Mouse (Mus musculus) gastrocnemius, adult 2 months (tissue): ENCODE measurements around the gene Slc36a3. TPM values are rescaled to one million over a fixed set of nuclear protein-coding genes. Genes with fewer than 3 reads are reported as not detected.

Experiments used
- DNase-seq: peaks from one replicate; pipeline ENCODE4 v3.0.0; 2022
- H3K27ac ChIP-seq: fragments of 200-600 bp; 2 replicates; pipeline ENCODE4 v1.8.1; 2022; ENCODE audit warnings: mild to moderate bottlenecking
- H3K4me3 ChIP-seq: fragments of 200-600 bp; 2 replicates; pipeline ENCODE4 v1.8.1; 2022; ENCODE audit warnings: mild to moderate bottlenecking, moderate library complexity
- CTCF ChIP-seq: fragments of 200-600 bp; IDR thresholded peaks from 2 replicates; pipeline ENCODE4 v1.8.1; 2022; ENCODE audit warnings: antibody characterized with exemption, mild to moderate bottlenecking, moderate library complexity
- intact Hi-C: fragments of 180-260 bp; cut with DNase I; formaldehyde crosslinking; loops from one replicate; pipeline ENCODE4 v1.15.1; 2025
- total RNA-seq, 2 experiments: library from RNA; stranded (reverse); gene quantifications; 2 replicates each; pipeline ENCODE4 v1.2.3; 2021

Gene Slc36a3
- total RNA-seq, 2 experiments from 2014 or later: not detected

- H3K4me3 ChIP-seq: no peak overlapping the region
- TF ChIP-seq CTCF: no peak
- H3K27ac ChIP-seq: no peak overlapping the region
- intact Hi-C loops: no loop called here
- no peak for DNase-seq
Measured at GRCm38 (mm10) chr11:55165748-55166147, 14.2 kb upstream of the Slc36a3 start.

GRCm38 (mm10) chr11:55164723-55165122, 13.2 kb upstream of the Slc36a3 start:
- H3K4me3 ChIP-seq: no peak overlapping the region
- DNase-seq: peak; percentile 28
- peak; percentile 60 for TF ChIP-seq CTCF
- H3K27ac ChIP-seq: no peak overlapping the region
- intact Hi-C loops: no loop called here

- DNase-seq: no peak
- H3K4me3 ChIP-seq: no peak overlapping the region
- peak; percentile 63 for TF ChIP-seq CTCF
- intact Hi-C loops: no loop called here
- no peak overlapping the region for H3K27ac ChIP-seq
Measured at GRCm38 (mm10) chr11:55162670-55163069, 11.2 kb upstream of the Slc36a3 start.

GRCm38 (mm10) chr11:55158785-55159359, 7.4 kb upstream of the Slc36a3 start:
- H3K4me3 ChIP-seq: no peak overlapping the region
- peak; percentile 91 for TF ChIP-seq CTCF
- DNase-seq: peak; percentile 81
- no peak overlapping the region for H3K27ac ChIP-seq
- intact Hi-C loops: loop anchor here (2.0 to 10.0 kb wide), 3 partner anchors 114 to 224 kb away; no protein-coding TSS in a partner anchor

GRCm38 (mm10) chr11:55155070-55155421, 3.5 kb upstream of the Slc36a3 start:
- DNase-seq: no peak
- H3K27ac ChIP-seq: no peak overlapping the region
- no peak for TF ChIP-seq CTCF

GRCm38 (mm10) chr11:55154398-55155069, 3.0 kb upstream of the Slc36a3 start:
- no peak overlapping the region for H3K4me3 ChIP-seq

More at GRCm38 (mm10) chr11:55155070-55155421, 3.5 kb upstream of the Slc36a3 start:
- intact Hi-C loops: loop anchor here (5.0 to 10.0 kb wide), 2 partner anchors 153 to 220 kb away; no protein-coding TSS in a partner anchor
- H3K4me3 ChIP-seq: no peak overlapping the region

GRCm38 (mm10) chr11:55148461-55148860, 3.0 kb downstream of the Slc36a3 start:
- DNase-seq: no peak
- Histone ChIP-seq H3K4me3 (no peak overlapping the region), H3K27ac (no peak overlapping the region)
- no peak for TF ChIP-seq CTCF
- intact Hi-C loops: no loop called here

More at GRCm38 (mm10) chr11:55154398-55155069, 3.0 kb upstream of the Slc36a3 start:
- DNase-seq: no peak
- intact Hi-C loops: loop anchor here (5.0 to 10.0 kb wide), 2 partner anchors 152 to 220 kb away; no protein-coding TSS in a partner anchor
- no peak for TF ChIP-seq CTCF
- no peak overlapping the region for H3K27ac ChIP-seq

GRCm38 (mm10) chr11:55147423-55147822, 4.1 kb downstream of the Slc36a3 start:
- TF ChIP-seq CTCF: no peak
- Histone ChIP-seq H3K4me3 (no peak overlapping the region), H3K27ac (no peak overlapping the region)
- intact Hi-C loops: no loop called here
- no peak for DNase-seq

GRCm38 (mm10) chr11:55146855-55147254, 4.7 kb downstream of the Slc36a3 start:
- Histone ChIP-seq H3K4me3 (no peak overlapping the region), H3K27ac (no peak overlapping the region)
- no peak for DNase-seq
- TF ChIP-seq CTCF: no peak
- intact Hi-C loops: no loop called here

GRCm38 (mm10) chr11:55144011-55144410, 7.5 kb downstream of the Slc36a3 start:
- intact Hi-C loops: no loop called here
- Histone ChIP-seq H3K4me3 (no peak overlapping the region), H3K27ac (no peak overlapping the region)
- TF ChIP-seq CTCF: no peak
- DNase-seq: no peak

- no peak for TF ChIP-seq CTCF
- no peak overlapping the region for H3K4me3 ChIP-seq
- intact Hi-C loops: no loop called here
- DNase-seq: no peak
- H3K27ac ChIP-seq: no peak overlapping the region
Measured at GRCm38 (mm10) chr11:55141502-55141901, 10.0 kb downstream of the Slc36a3 start.

GRCm38 (mm10) chr11:55137646-55138045, 13.9 kb downstream of the Slc36a3 start:
- Histone ChIP-seq H3K27ac (no peak overlapping the region), H3K4me3 (no peak overlapping the region)
- TF ChIP-seq CTCF: no peak
- no peak for DNase-seq
- intact Hi-C loops: no loop called here

- DNase-seq: no peak
- no peak overlapping the region for H3K4me3 ChIP-seq
- no peak for TF ChIP-seq CTCF
- no peak overlapping the region for H3K27ac ChIP-seq
- intact Hi-C loops: no loop called here
Measured at GRCm38 (mm10) chr11:55136770-55137547, 14.5 kb downstream of the Slc36a3 start.
